Mouse (Mus musculus) liver, embryonic 14.5 days (tissue): Measurements from ENCODE around the gene Slit2. TPM values are rescaled to one million over a fixed set of nuclear protein-coding genes. Genes with fewer than 3 reads are reported as not detected.

Experiments
- ATAC-seq: fragments of 200-750 bp; cut with Nextera tagmentation; 2 replicates; pipeline ENCODE4 v1.8.0; 2017; ENCODE audit warnings: moderate number of reproducible peaks, mild to moderate bottlenecking, moderate library complexity; ENCODE audit not compliant: insufficient read depth
- DNase-seq, 3 experiments: peaks; one replicate each; pipeline ENCODE4 v3.0.0-alpha.2; 2012 to 2013; ENCODE audit warnings: low read depth in 3 of 3, low spot score in 3 of 3
- H3K27ac ChIP-seq: fragments of 300-500 bp; sonication (generic); 2 replicates; pipeline ENCODE4 v1.5.1; 2014; ENCODE audit warnings: moderate library complexity, mild to moderate bottlenecking, control low read depth, inconsistent platforms
- H3K27me3 ChIP-seq: fragments of 300-500 bp; sonication (generic); 2 replicates; pipeline ENCODE4 v1.6.1; 2014; ENCODE audit warnings: mild to moderate bottlenecking, low read length, moderate library complexity; ENCODE audit not compliant: control insufficient read depth, insufficient read depth
- H3K36me3 ChIP-seq: fragments of 300-500 bp; sonication (generic); replicated peaks from 2 replicates; pipeline ENCODE4 v1.6.1; 2014; ENCODE audit warnings: low read depth; ENCODE audit not compliant: control insufficient read depth, insufficient read depth
- H3K4me1 ChIP-seq, 2 experiments: fragments of 200-500 bp in 1 of 2; fragments of 300-500 bp in 1 of 2; sonication (generic) in 1 of 2; replicated peaks; 2 replicates each; pipeline ENCODE4 v1.6.1; 2012 to 2014; ENCODE audit warnings: antibody characterized with exemption in 1 of 2, inconsistent platforms in 1 of 2, low read length in 1 of 2; ENCODE audit not compliant: control insufficient read depth in 2 of 2, insufficient read depth in 2 of 2
- H3K4me2 ChIP-seq: fragments of 300-500 bp; sonication (generic); 2 replicates; pipeline ENCODE4 v1.6.1; 2014; ENCODE audit warnings: low read depth, mild to moderate bottlenecking, control low read depth, moderate library complexity
- H3K4me3 ChIP-seq, 2 experiments: fragments of 200-500 bp in 1 of 2; fragments of 300-500 bp in 1 of 2; sonication (generic) in 1 of 2; 2 replicates each; pipeline ENCODE4 v1.5.1; 2012 to 2014; ENCODE audit warnings: low read depth in 2 of 2, low read length in 2 of 2, mild to moderate bottlenecking in 2 of 2, control low read depth in 1 of 2, inconsistent platforms in 1 of 2, moderate library complexity in 1 of 2; ENCODE audit not compliant: insufficient read depth in 1 of 2
- H3K9ac ChIP-seq: fragments of 300-500 bp; sonication (generic); replicated peaks from 2 replicates; pipeline ENCODE4 v1.6.1; 2014; ENCODE audit warnings: mild to moderate bottlenecking, control low read depth, moderate library complexity
- H3K9me3 ChIP-seq: fragments of 300-500 bp; sonication (generic); 2 replicates; pipeline ENCODE4 v1.6.1; 2016; ENCODE audit warnings: low read length, mixed read lengths; ENCODE audit not compliant: control insufficient read depth
- CTCF ChIP-seq: IDR thresholded peaks from 2 replicates; pipeline ENCODE4 v1.5.1; 2016; ENCODE audit warnings: antibody characterized with exemption, low read depth, control low read depth
- EP300 ChIP-seq: IDR thresholded peaks from 2 replicates; pipeline ENCODE4 v1.6.1; 2016; ENCODE audit warnings: antibody characterized with exemption, low read depth
- WGBS: fragments of 180-500 bp; shearing (Covaris S2); extraction: QIAGEN DNeasy Blood & Tissue Kit; methylation state at CpG from one replicate; pipeline ENCODE4 v1.1.7; 2014; ENCODE audit not compliant: insufficient replicate concordance; 5-methylcytosine and 5-hydroxymethylcytosine counted together
- polyA plus RNA-seq, 2 experiments: library from polyadenylated mRNA; depleted of rRNA in 1 of 2; stranded (reverse) in 1 of 2; unstranded in 1 of 2; fragments of >200 nt; fragmentation: Nextera tagmentation in 1 of 2; extraction: Ambion mirVana in 1 of 2; gene quantifications; 2 replicates each; pipeline versions ENCODE4 v1.2.1 to v1.2.3; 2012 to 2014

Gene Slit2
- polyA plus RNA-seq, 2 experiments = 0.28 to 0.32 TPM

DNA sequence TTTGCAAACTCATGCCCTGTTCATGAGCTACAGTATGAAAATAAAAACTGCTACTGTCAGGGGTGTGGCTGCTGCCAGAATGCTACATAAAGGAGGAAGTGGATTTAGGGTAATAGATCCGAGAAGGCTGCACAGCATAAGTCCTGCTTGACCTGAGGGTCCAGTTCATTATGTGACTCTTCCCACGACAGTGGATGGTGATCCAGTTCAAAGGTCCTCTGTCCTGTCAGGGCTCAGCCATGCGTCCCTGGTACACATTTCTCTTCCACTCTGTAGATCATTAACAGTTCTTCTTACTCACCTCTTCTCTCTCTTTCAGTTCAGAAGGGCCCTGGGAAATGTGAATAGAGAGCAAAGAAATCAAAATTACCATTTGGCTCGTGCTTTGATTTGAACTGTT is 265.4 kb downstream of the Slit2 start:
- H3K36me3 ChIP-seq = no peaks in the 10 kb centered on the region
- WGBS = 38% methylated on average over 4 of the region's 4 CpGs
- DNase-seq (peak in 2 of 3 experiments; percentile 2 to 16), ATAC-seq (peak; percentile 68)
- no peak overlapping the region for H3K4me3 ChIP-seq
- no peak overlapping the region for H3K9ac ChIP-seq
- H3K4me2 ChIP-seq = no peak overlapping the region
- no peaks in the 10 kb centered on the region for H3K9me3 ChIP-seq
- no peaks in the 10 kb centered on the region for H3K27me3 ChIP-seq
- 0 out of 4 replicates have a peak, but pooled peaks cover 0 to 2% of the 10 kb centered on the region in 2 experiments for H3K4me1 ChIP-seq
- no peak for TF ChIP-seq CTCF
- H3K27ac ChIP-seq = no peak overlapping the region

GRCm38 (mm10) chr5:48277561-48277960 is 294.6 kb downstream of the Slit2 start:
- no peaks in the 10 kb centered on the region for H3K9me3 ChIP-seq
- H3K4me3 ChIP-seq = no peak overlapping the region
- no peak overlapping the region for H3K9ac ChIP-seq
- H3K4me1 ChIP-seq = no peaks in the 10 kb centered on the region
- 54% methylated on average over 4 of the region's 4 CpGs for WGBS
- H3K36me3 ChIP-seq = no peaks in the 10 kb centered on the region
- no peak for TF ChIP-seq CTCF
- no peak for TF ChIP-seq EP300
- ATAC-seq = no peak
- H3K4me2 ChIP-seq = no peak overlapping the region
- no peak overlapping the region for H3K27ac ChIP-seq
- H3K27me3 ChIP-seq = no peaks in the 10 kb centered on the region
- DNase-seq = no peak

- ATAC-seq (no peak), DNase-seq (no peak)
- WGBS = 57% methylated on average over 3 of the region's 3 CpGs
- Histone ChIP-seq H3K4me1 (no peaks in the 10 kb centered on the region), H3K9me3 (no peaks in the 10 kb centered on the region), H3K9ac (no peak overlapping the region), H3K36me3 (no peaks in the 10 kb centered on the region), H3K4me3 (no peak overlapping the region), H3K27ac (no peak overlapping the region), H3K4me2 (no peak overlapping the region), H3K27me3 (no peaks in the 10 kb centered on the region)
- TF ChIP-seq EP300 (no peak), CTCF (no peak)
Observed at GRCm38 (mm10) chr5:48301186-48301585, 318.2 kb downstream of the Slit2 start.

DNA sequence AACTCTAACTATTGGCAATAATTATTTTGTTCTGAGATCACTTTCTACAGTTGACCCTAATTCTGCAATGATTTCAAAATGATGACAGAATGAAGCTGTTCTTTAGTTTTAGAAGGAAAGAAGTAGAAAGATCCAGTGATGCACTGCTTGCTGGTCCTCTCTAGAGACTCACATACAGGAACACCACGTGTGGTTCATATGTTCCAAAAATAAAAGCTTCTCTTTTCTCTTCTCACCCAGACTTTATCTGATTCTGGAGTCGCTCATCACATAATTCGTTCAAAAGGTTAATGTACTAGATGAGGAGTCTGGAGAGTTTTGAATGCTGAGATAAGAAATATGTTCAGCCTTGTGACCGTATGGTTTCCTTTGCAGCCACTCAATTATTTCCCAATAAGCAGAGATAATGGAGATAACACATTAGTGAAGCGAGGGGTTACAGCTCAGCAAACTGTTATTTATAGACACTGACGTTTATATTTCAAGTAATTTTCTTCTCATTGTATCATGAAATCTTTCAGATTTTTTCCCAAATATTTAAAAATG is 332.2 kb downstream of the Slit2 start:
- no peaks in the 10 kb centered on the region for H3K27me3 ChIP-seq
- H3K36me3 ChIP-seq = no peaks in the 10 kb centered on the region
- H3K27ac ChIP-seq = no peak overlapping the region
- H3K9ac ChIP-seq = no peak overlapping the region
- ATAC-seq (no peak), DNase-seq (no peak)
- no peak for TF ChIP-seq CTCF
- no peaks in the 10 kb centered on the region for H3K9me3 ChIP-seq
- H3K4me3 ChIP-seq = no peak overlapping the region
- 15% methylated on average over 6 of the region's 6 CpGs for WGBS
- H3K4me1 ChIP-seq = no peaks in the 10 kb centered on the region
- H3K4me2 ChIP-seq = no peak overlapping the region

GRCm38 (mm10) chr5:48320597-48320996 is 337.7 kb downstream of the Slit2 start:
- TF ChIP-seq CTCF = no peak
- ATAC-seq (no peak), DNase-seq (no peak)
- no peak overlapping the region for H3K4me2 ChIP-seq
- H3K9ac ChIP-seq = no peak overlapping the region
- H3K27me3 ChIP-seq = no peaks in the 10 kb centered on the region
- H3K4me3 ChIP-seq = no peak overlapping the region
- WGBS = 61% methylated on average over 4 of the region's 4 CpGs
- H3K4me1 ChIP-seq = no peaks in the 10 kb centered on the region
- H3K9me3 ChIP-seq = no peaks in the 10 kb centered on the region
- no peaks in the 10 kb centered on the region for H3K36me3 ChIP-seq
- H3K27ac ChIP-seq = no peak overlapping the region
